Mouse (Mus musculus) stomach, postnatal 0 days (tissue): ENCODE measurements around the gene Rimkla. TPM values are rescaled to one million over a fixed set of nuclear protein-coding genes. Genes with fewer than 3 reads are reported as not detected.

Experiments used
- ATAC-seq: fragments of 200-750 bp; cut with Nextera tagmentation; 2 replicates; pipeline ENCODE4 v1.8.0; 2017; ENCODE audit not compliant: low FRiP score, low TSS enrichment
- DNase-seq: peaks from one replicate; pipeline ENCODE4 v3.0.0-alpha.2; 2016; ENCODE audit warnings: low spot score
- H3K27ac ChIP-seq: fragments of 300-500 bp; sonication (generic); replicated peaks from 2 replicates; pipeline ENCODE4 v1.5.1; 2014; ENCODE audit warnings: mild to moderate bottlenecking, control low read depth
- H3K27me3 ChIP-seq: fragments of 300-500 bp; sonication (generic); 2 replicates; pipeline ENCODE4 v1.6.1; 2014; ENCODE audit warnings: low read length; ENCODE audit not compliant: control insufficient read depth, insufficient read depth
- H3K36me3 ChIP-seq: fragments of 300-500 bp; sonication (generic); 2 replicates; pipeline ENCODE4 v1.6.1; 2014; ENCODE audit warnings: low read length, mixed read lengths; ENCODE audit not compliant: control insufficient read depth, insufficient read depth
- H3K4me1 ChIP-seq: fragments of 300-500 bp; sonication (generic); replicated peaks from 2 replicates; pipeline ENCODE4 v1.6.1; 2014; ENCODE audit warnings: antibody characterized with exemption; ENCODE audit not compliant: control insufficient read depth, insufficient read depth
- H3K4me2 ChIP-seq: fragments of 300-500 bp; sonication (generic); replicated peaks from 2 replicates; pipeline ENCODE4 v1.6.1; 2014; ENCODE audit warnings: low read depth, mild to moderate bottlenecking, control low read depth, moderate library complexity
- H3K4me3 ChIP-seq: fragments of 300-500 bp; sonication (generic); 2 replicates; pipeline ENCODE4 v1.5.1; 2014; ENCODE audit warnings: low read depth, low read length, control low read depth
- H3K9ac ChIP-seq: fragments of 300-500 bp; sonication (generic); 2 replicates; pipeline ENCODE4 v1.6.1; 2014; ENCODE audit warnings: mild to moderate bottlenecking, low read length, control low read depth, mixed read lengths
- H3K9me3 ChIP-seq: fragments of 300-500 bp; sonication (generic); 2 replicates; pipeline ENCODE4 v1.6.1; 2016; ENCODE audit warnings: low read length; ENCODE audit not compliant: control insufficient read depth
- CTCF ChIP-seq: IDR thresholded peaks from 2 replicates; pipeline ENCODE4 v1.5.1; 2016; ENCODE audit warnings: antibody characterized with exemption, low read depth, mild to moderate bottlenecking, moderate library complexity
- EP300 ChIP-seq: optimal IDR thresholded peaks from 2 replicates; pipeline ENCODE3; 2016; ENCODE audit warnings: antibody characterized with exemption
- WGBS: fragments of 180-500 bp; shearing (Covaris S2); extraction: QIAGEN DNeasy Blood & Tissue Kit; methylation state at CpG from one replicate; pipeline ENCODE4 v1.1.7; 2014; 5-methylcytosine and 5-hydroxymethylcytosine counted together
- polyA plus RNA-seq: library from polyadenylated mRNA; unstranded; fragments of >200 nt; fragmentation: Nextera tagmentation; extraction: Ambion mirVana; gene quantifications from 2 replicates; pipeline ENCODE4 v1.2.1, GENCODE M21; 2015

The Rimkla gene
- polyA plus RNA-seq, 1 experiment from 2014 or later, result 0.25 TPM

DNA sequence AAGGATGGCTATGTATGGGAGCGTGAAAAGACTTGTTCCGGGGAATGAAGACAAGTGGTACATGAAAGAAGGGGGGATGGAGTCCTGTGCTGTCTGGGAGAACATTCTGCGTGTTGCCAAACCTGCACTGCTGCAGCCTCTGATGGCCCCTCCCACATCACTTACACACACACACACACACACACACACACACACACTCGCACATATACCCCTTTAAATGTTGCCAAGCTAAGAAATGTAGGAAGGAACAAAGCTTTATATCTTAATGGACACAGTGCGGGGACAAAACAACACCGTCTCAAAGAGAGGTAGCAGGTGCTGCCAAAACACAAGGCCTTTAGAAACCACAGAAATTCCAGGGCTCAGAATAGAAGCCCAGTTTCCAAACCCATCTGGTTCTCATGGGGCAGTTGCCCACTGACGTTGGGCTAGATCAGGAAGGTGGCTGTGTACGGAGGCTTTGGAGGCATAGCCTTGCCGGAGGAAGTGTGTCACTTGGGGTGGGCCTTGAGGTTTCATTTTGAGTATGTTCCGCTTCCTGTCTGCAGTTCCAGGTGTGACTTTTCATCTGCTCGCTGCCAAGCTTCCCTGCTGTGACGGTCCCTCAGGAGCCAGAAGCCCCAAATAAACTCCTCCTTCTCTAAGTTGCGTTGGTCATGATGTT, 28.5 kb downstream of the Rimkla start:
- Histone ChIP-seq H3K4me1 (no peaks in the 10 kb centered on the region), H3K27me3 (no peaks in the 10 kb centered on the region), H3K36me3 (no peaks in the 10 kb centered on the region), H3K9me3 (no peaks in the 10 kb centered on the region), H3K4me2 (no peak overlapping the region), H3K9ac (no peak overlapping the region), H3K27ac (no peak overlapping the region), H3K4me3 (no peak overlapping the region)
- DNase-seq, result no peak
- ATAC-seq, result no peak
- TF ChIP-seq EP300, result no peak
- no peak for TF ChIP-seq CTCF
- 59% methylated on average over 13 of the region's 13 CpGs for WGBS

DNA sequence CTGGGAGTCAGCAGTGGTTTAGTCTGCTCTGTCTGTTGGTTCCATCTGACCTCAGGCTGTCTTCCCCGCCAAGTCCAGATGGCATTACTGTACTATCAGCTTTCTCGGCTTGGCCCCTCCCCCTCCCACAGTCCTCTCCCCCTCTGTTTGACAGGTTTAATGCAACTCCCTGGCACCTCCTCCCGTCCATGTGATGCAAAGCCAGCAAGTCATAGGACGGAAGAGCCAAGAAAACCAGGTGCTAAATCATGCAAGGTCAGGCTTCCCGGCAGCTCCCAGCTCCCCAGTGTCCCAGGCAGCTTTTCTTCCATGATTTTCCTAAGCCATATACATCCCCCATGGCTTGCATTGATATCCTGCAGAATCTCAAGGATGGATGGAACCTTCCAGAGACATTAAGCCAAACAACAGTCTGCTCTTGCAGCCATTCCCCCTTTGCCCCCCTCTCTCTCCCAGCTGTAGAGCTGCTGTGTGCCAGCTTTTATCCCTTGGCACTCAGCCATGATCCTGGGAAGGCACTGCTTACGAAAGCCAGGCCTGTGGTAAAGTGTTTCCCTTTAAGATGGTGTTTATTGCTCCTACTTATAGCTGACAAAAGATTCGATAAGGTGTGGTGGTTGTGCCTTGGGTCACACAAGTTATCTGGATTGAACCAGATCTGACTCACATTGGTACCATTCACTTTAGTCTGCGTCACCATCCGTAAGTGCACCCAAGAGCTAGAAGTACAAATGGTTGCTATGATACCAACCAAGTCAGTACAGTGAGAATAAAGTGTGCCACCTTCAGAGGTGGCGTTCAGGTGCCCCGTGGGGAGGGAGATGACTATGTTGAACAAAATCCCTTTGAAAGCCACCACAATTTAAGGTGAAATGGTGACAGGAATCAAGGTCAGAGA, 29.3 kb downstream of the Rimkla start:
- Histone ChIP-seq H3K4me2 (no peak overlapping the region), H3K36me3 (no peaks in the 10 kb centered on the region), H3K4me3 (no peak overlapping the region), H3K9me3 (no peaks in the 10 kb centered on the region), H3K9ac (no peak overlapping the region), H3K4me1 (no peaks in the 10 kb centered on the region), H3K27ac (no peak overlapping the region), H3K27me3 (no peaks in the 10 kb centered on the region)
- ATAC-seq (peak; percentile 83), DNase-seq (peak; percentile 64)
- TF ChIP-seq CTCF (no peak), EP300 (no peak)
- 29% methylated on average over 11 of the region's 11 CpGs for WGBS

DNA sequence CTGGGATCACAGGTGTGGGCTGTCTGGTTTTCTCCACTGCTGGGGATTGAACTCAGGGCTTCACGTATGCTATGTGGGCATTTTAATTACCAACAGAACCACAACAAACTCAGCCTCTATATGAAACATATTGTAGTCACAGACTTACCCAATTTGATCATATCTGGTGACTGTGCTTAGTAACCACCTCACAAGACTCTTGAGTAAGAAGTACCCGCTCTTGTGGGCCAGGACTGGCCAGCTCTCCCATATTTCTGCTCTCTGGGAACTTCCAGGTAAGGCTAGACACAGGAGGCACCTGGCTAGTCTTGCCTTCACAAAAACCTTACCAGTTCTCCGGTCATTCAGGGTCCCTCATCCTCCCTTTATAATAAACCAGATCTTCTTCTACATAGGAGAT, 30.0 kb downstream of the Rimkla start:
- Histone ChIP-seq H3K4me1 (no peaks in the 10 kb centered on the region), H3K9me3 (no peaks in the 10 kb centered on the region), H3K27ac (no peak overlapping the region), H3K27me3 (no peaks in the 10 kb centered on the region), H3K4me2 (no peak overlapping the region), H3K4me3 (no peak overlapping the region), H3K36me3 (no peaks in the 10 kb centered on the region), H3K9ac (no peak overlapping the region)
- WGBS, result 90% methylated on average over 3 of the region's 3 CpGs
- ATAC-seq, result no peak
- no peak for DNase-seq
- no peak for TF ChIP-seq CTCF
- no peak for TF ChIP-seq EP300

DNA sequence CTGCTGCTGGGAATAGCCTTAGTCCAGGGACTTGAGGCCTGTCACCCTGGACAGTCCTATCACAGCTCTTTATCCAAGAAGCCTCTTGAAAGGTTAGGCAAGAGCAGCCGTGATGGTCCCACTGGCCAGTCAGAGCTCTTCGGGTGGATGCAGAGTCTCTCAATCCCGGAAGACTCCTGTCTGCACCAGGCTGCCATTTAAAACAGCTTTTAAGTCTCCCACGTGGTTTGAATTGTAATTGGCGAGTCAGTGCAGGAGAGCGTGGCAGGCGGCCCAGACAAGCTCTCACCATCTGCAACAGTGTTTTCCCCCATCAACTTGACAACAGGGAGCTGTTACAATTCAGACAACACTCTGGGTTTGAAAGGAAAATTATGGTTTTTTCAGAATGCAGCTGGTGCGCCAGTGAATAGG, 31.7 kb downstream of the Rimkla start:
- Histone ChIP-seq H3K4me3 (no peak overlapping the region), H3K4me1 (no peaks in the 10 kb centered on the region), H3K9me3 (no peaks in the 10 kb centered on the region), H3K27ac (no peak overlapping the region), H3K4me2 (no peak overlapping the region), H3K27me3 (no peaks in the 10 kb centered on the region), H3K9ac (no peak overlapping the region), H3K36me3 (no peaks in the 10 kb centered on the region)
- ATAC-seq, result no peak; the same call in 1 of the 2 replicates
- TF ChIP-seq EP300 (no peak), CTCF (no peak)
- DNase-seq, result no peak
- WGBS, result 47% methylated on average over 8 of the region's 8 CpGs

DNA sequence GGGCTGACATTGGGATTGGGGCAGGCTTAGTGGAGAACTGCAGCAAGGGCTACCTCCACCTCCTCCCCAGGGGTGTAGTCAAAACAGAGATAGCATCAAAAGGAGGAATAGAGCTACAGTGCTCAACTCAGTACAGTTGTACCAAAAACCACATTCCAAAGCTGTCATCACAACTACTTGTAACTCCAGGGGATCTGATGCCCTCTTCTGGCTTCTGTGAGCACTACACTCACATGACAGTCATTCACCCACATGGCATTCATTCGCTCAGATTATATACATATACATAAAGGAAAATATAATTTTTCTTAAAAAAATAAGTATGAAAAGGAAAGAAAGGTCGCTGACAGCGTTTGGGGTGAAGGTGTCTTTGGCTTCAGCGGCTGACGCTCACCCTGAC, 32.1 kb downstream of the Rimkla start:
- Histone ChIP-seq H3K36me3 (no peaks in the 10 kb centered on the region), H3K27ac (no peak overlapping the region), H3K9ac (no peak overlapping the region), H3K9me3 (no peaks in the 10 kb centered on the region), H3K4me1 (no peaks in the 10 kb centered on the region), H3K4me3 (no peak overlapping the region), H3K27me3 (no peaks in the 10 kb centered on the region), H3K4me2 (no peak overlapping the region)
- DNase-seq (peak; percentile 20), ATAC-seq (no peak)
- WGBS, result 60% methylated on average over 5 of the region's 5 CpGs
- no peak for TF ChIP-seq EP300
- peak; percentile 65 for TF ChIP-seq CTCF

DNA sequence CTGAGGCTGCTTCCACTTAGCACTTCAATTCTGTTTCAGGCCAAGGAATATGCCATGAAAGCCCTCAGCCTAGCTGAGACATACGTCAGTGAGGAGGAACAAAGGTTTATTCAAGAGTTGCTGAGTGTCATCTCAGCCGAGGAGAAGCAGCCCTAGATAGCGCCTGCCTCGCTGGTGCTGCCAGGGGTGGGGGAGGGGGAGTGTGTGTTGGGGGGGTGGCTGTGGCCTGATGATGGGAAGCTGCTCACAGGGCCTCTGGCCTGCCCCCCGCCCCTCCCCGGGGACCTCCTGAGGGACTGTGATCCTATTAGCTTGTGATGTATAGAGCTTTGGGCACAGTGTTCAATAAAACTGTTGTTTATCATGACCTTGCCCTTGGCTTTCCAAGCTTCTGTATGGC, 38.9 kb downstream of the Rimkla start:
- Histone ChIP-seq H3K4me2 (no peak overlapping the region), H3K4me1 (no peaks in the 10 kb centered on the region), H3K27ac (no peak overlapping the region), H3K9me3 (no peaks in the 10 kb centered on the region), H3K9ac (no peak overlapping the region), H3K36me3 (no peaks in the 10 kb centered on the region), H3K27me3 (no peaks in the 10 kb centered on the region), H3K4me3 (no peak overlapping the region)
- 31% methylated on average over 6 of the region's 6 CpGs for WGBS
- DNase-seq (no peak), ATAC-seq (no peak)
- no peak for TF ChIP-seq CTCF
- no peak for TF ChIP-seq EP300
